7 mouse cellular contexts compared by ENCODE assay signal in genomic region chr5:149184104-149184843, GRCm38 (mm10). TPM values are rescaled to one million over a fixed set of nuclear protein-coding genes. Genes with fewer than 3 reads are reported as not detected.
DNase-seq lines count a peak whose midpoint lies in the region; ATAC-seq lines count a peak whose summit lies in the region.

Gene Uspl1 (plus strand): TSS chr5:149184350.
Gene Hmgb1 (minus strand): TSS chr5:149184489.

- peak within 1 kb of the TSS; percentile 75 for H3K9ac ChIP-seq in embryonic facial prominence, embryonic 12.5 days
- H3K9ac ChIP-seq in limb, embryonic 11.5 days (ENCODE audit: low read length): peak within 1 kb of the TSS; percentile 86
- H3K9ac ChIP-seq in midbrain, embryonic 14.5 days (replicated peaks; ENCODE audit: low read length): peak within 1 kb of the TSS; percentile 78

- peak; percentile 98 for ATAC-seq in embryonic facial prominence, embryonic 12.5 days (ENCODE audit: insufficient number of reproducible peaks, insufficient read depth, low FRiP score, low TSS enrichment)
- ATAC-seq in limb, embryonic 11.5 days (ENCODE audit: insufficient number of reproducible peaks, low FRiP score, low TSS enrichment, low read depth): peak; percentile 97
- peak; percentile 96 for ATAC-seq in midbrain, embryonic 14.5 days (ENCODE audit: low FRiP score, low TSS enrichment)

- no peaks in the 10 kb centered on the region for H3K9me3 ChIP-seq in embryonic facial prominence, embryonic 12.5 days
- no peaks in the 10 kb centered on the region for H3K9me3 ChIP-seq in limb, embryonic 11.5 days (ENCODE audit: control insufficient read depth, low read length)
- H3K9me3 ChIP-seq in midbrain, embryonic 14.5 days (ENCODE audit: control insufficient read depth, low read length): no peaks in the 10 kb centered on the region

- under 1% methylated on average over 53 of the region's 59 CpGs for WGBS in embryonic facial prominence, embryonic 12.5 days
- WGBS in limb, embryonic 11.5 days: under 1% methylated on average over 58 of the region's 59 CpGs
- under 1% methylated on average over 58 of the region's 59 CpGs for WGBS in midbrain, embryonic 14.5 days

- H3K4me2 ChIP-seq in embryonic facial prominence, embryonic 12.5 days (replicated peaks): peak within 1 kb of the TSS; percentile 79
- peak within 1 kb of the TSS; percentile 61 for H3K4me2 ChIP-seq in limb, embryonic 11.5 days (ENCODE audit: low read depth, severe bottlenecking)
- H3K4me2 ChIP-seq in midbrain, embryonic 14.5 days (ENCODE audit: low read length): peak within 1 kb of the TSS; percentile 74

- peaks cover 5% of the 10 kb centered on the region for H3K36me3 ChIP-seq in embryonic facial prominence, embryonic 12.5 days
- H3K36me3 ChIP-seq in limb, embryonic 11.5 days (ENCODE audit: control insufficient read depth, insufficient read depth, low read length): no peaks in the 10 kb centered on the region; the same call in 1 of the 2 replicates
- H3K36me3 ChIP-seq in midbrain, embryonic 14.5 days (ENCODE audit: control insufficient read depth, insufficient read depth, low read length): peaks cover 8% of the 10 kb centered on the region

- peaks cover 21% of the 10 kb centered on the region for H3K4me1 ChIP-seq in embryonic facial prominence, embryonic 12.5 days
- H3K4me1 ChIP-seq in limb, embryonic 11.5 days (ENCODE audit: control insufficient read depth, insufficient read depth, low read length): peaks cover 13% of the 10 kb centered on the region
- H3K4me1 ChIP-seq in midbrain, embryonic 14.5 days (ENCODE audit: control insufficient read depth, insufficient read depth, low read length): peaks cover 14% of the 10 kb centered on the region

- H3K27me3 ChIP-seq in embryonic facial prominence, embryonic 12.5 days: no peaks in the 10 kb centered on the region
- no peaks in the 10 kb centered on the region for H3K27me3 ChIP-seq in limb, embryonic 11.5 days (ENCODE audit: control insufficient read depth, insufficient read depth, low read length)
- no peaks in the 10 kb centered on the region for H3K27me3 ChIP-seq in midbrain, embryonic 14.5 days (ENCODE audit: control insufficient read depth, insufficient read depth, low read length)

- DNase-seq in adrenal gland, postnatal 25 days: peak; percentile 99
- DNase-seq in heart, adult 11 months: peak; percentile 100
- peak; percentile 98 for DNase-seq in kidney, adult 18-20 months
- peak; percentile 99 for DNase-seq in limb, embryonic 11.5 days (ENCODE audit: low spot score)
- DNase-seq in midbrain, embryonic 14.5 days: peak; percentile 99
- DNase-seq in spleen, adult 18-20 months: peak; percentile 97 to 98

- H3K27ac ChIP-seq in embryonic facial prominence, embryonic 12.5 days: peak within 1 kb of the TSS; percentile 97
- peak within 1 kb of the TSS; percentile 88 for H3K27ac ChIP-seq in limb, embryonic 11.5 days (replicated peaks; ENCODE audit: low read depth, low read length)
- H3K27ac ChIP-seq in midbrain, embryonic 14.5 days (replicated peaks; ENCODE audit: low read depth, low read length): peak within 1 kb of the TSS; percentile 95

- H3K4me3 ChIP-seq in embryonic facial prominence, embryonic 12.5 days: peak within 1 kb of the TSS; percentile 62
- H3K4me3 ChIP-seq in limb, embryonic 11.5 days (ENCODE audit: low read depth, low read length): peak within 1 kb of the TSS; percentile 83
- H3K4me3 ChIP-seq in midbrain, embryonic 14.5 days (replicated peaks; ENCODE audit: low read depth, low read length): peak within 1 kb of the TSS; percentile 61

RNA-seq across cellular contexts. Expression of gene Uspl1, which starts in this region (rescaled TPM):
- 30.4 and 32.5 TPM in 2 replicates for total RNA-seq in adrenal gland, postnatal 25 days (2021)
- polyA plus RNA-seq in embryonic facial prominence, embryonic 12.5 days (2016; fragmentation: Nextera tagmentation; extraction: Ambion mirVana): 58.3 and 63.9 TPM in 2 replicates
- 81.7 and 81.8 TPM in 2 replicates for polyA plus RNA-seq in limb, embryonic 11.5 days (2014; fragmentation: Nextera tagmentation; extraction: Ambion mirVana)
- 61.4 and 65.1 TPM in 2 replicates for polyA plus RNA-seq in midbrain, embryonic 14.5 days (2014; fragmentation: Nextera tagmentation; extraction: Ambion mirVana)

RNA-seq across cellular contexts. Expression of gene Hmgb1, which starts in this region (rescaled TPM):
- 152 and 186 TPM in 2 replicates for total RNA-seq in adrenal gland, postnatal 25 days (2021)
- polyA plus RNA-seq in embryonic facial prominence, embryonic 12.5 days (2016; fragmentation: Nextera tagmentation; extraction: Ambion mirVana): 1,535 and 1,770 TPM in 2 replicates
- 2,416 and 2,529 TPM in 2 replicates for polyA plus RNA-seq in limb, embryonic 11.5 days (2014; fragmentation: Nextera tagmentation; extraction: Ambion mirVana)
- polyA plus RNA-seq in midbrain, embryonic 14.5 days (2014; fragmentation: Nextera tagmentation; extraction: Ambion mirVana): 869 and 947 TPM in 2 replicates

Comparison
In these comparisons a context has a peak if more than half of its experiments do, and no peak if none do; other contexts are left out.
1. Peak in every context shown above with its lines: DNase-seq, ATAC-seq, H3K4me3 ChIP-seq and H3K27ac ChIP-seq.